Mouse (Mus musculus): ENCODE data around the gene Serp2.

Gene Serp2

GRCm38 (mm10) chr14:76556852-76557208 lies at the start of gene Serp2:
Serp2 (minus strand) TSS chr14:76556889.
- no peak for DNase-seq (ENCODE audit: low spot score)

DNA sequence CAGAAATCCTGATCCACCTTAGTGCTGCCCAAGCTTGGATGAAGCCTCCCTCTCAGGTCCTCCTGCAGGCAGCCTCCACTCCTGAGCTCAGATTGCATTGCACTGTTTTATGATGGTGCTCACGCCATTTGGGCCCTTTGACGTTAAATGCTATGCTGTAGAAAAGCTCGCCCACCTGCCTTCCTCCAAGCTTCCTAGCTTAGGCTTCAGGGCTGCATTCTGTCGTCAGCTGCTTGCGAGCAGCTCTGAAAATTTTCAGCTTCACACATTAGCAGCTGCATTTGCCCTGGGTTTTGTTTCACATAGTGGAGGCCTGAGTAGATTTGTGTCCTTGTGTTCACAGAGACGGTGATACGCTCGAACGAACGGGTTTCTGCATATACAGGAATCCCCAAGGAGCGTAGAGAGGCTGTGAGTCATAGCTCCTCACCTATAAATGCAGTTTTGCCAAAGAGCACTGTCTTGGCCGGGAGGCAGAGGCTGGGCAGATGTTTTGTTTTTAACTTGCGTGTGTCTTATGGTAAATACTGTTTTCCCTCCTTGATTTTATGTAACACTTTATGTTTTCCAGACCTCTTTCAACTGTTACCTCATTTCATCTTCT lies 49.3 kb upstream of the Serp2 start:
- no peak for DNase-seq (ENCODE audit: low spot score)

DNA sequence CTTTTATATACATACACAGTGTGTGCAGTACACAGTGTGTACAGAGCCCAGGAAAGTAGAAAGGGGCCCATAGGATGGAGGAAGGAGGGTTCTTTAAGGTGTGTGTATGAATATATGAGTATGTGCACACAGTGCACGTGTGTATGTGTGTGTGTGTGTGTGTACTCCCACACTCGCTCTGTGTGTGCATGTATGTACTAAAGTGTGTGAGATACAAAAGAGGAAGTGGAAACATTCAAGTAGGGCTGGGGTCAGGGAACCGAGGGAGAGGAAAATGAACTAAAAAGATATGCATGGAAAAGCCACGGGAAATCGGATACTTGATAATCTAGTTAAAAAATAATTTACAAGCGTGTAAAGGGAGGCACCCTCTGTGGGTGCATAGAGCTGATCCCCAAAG lies 47.3 kb upstream of the Serp2 start:
- DNase-seq (ENCODE audit: low spot score), result no peak

GRCm38 (mm10) chr14:76601654-76602053 lies 45.0 kb upstream of the Serp2 start:
- no peak for DNase-seq (ENCODE audit: low spot score)

DNA sequence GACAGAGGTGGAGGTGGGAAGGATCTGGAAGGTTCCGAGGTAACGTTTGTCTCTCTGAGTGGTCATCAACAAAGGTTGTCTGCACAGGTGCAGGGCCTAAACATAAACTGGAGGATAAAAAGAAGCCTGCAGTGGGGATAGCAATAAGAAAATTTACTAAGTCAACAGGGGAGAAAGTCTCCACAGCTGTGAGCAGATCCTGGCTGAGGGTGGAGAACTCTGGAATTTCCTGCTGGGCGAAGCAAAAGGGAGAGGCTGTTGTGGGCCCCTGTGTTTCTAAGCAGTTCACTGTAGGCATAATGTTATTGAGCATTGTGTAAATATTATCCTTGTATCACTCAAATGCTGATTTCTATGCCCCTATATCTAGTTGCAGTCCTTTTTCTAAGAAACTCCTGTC lies 43.7 kb upstream of the Serp2 start:
- DNase-seq (ENCODE audit: low spot score), result no peak

DNA sequence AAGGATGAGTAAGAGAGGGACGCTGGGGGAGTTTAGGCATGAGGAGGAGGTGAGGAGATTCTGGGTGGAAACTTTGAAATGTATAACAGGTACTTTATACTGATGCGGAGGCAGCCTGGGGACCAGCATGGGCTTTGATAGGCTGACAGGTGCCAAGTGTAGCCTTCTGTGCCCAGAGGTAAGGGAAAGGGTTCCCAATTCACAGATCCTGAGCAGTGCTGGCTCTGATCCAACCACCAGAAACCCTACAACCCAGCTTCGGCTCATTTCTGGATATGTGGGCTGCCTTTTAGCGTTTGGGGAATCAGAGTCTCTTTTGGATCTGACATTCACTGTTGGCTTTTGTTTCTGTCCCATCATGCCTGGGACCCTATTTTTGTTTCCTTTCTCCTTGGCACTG lies 43.0 kb upstream of the Serp2 start:
- DNase-seq (ENCODE audit: low spot score), result no peak

- no peak for DNase-seq (ENCODE audit: low spot score)
Measured at GRCm38 (mm10) chr14:76598518-76599216, 42.0 kb upstream of the Serp2 start.

DNA sequence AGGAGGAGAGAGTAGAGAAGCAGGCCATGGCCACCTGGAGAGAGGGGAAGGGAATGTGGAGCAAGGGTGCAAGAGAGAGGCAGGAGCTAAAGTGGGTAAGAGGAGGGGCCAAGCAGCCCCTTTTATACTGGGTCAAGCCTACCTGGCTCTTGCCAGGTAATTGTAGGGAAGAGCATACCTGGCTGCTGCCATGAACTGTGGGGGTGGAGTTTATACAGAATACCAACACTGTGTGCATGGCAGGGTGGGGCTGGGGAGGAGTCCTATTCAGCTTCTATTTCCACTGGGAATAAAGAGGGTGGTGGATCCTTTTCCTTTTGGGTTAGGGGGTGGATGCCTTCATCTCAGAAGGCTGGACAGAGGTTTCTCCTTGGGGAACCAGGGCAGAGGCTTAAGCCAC lies 41.1 kb upstream of the Serp2 start:
- no peak for DNase-seq (ENCODE audit: low spot score)

GRCm38 (mm10) chr14:76595048-76595859 lies 38.6 kb upstream of the Serp2 start:
- DNase-seq (ENCODE audit: low spot score), result no peak

DNA sequence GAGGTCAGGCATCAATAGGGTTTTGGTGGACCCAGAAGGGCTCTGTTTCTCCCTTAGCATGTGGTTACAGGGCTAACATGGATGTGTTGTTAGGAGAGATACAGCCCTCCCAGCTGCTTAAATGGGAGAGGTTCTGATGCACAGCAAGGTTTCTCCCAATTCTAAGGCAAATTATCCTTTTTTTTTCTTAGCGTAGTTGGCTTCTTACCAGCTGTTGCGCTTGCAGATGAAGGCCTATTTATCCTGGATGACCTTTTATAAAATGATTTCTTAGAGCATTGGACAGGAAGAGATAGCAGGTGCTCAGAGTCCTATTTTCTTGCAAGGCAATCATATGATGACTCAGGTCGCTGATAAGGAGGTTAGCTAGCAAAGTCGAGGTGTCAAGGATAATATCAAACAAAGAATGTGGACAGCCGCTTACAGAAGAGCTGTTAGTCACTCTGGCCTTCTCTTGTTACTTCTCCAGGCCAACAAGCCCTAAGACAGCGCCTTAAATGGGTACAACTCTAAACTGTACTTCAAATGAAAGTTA lies 37.7 kb upstream of the Serp2 start:
- no peak for DNase-seq (ENCODE audit: low spot score)

- no peak for DNase-seq (ENCODE audit: low spot score)
Measured at GRCm38 (mm10) chr14:76593630-76594193, 37.0 kb upstream of the Serp2 start.

GRCm38 (mm10) chr14:76592721-76593120 lies 36.0 kb upstream of the Serp2 start:
- no peak for DNase-seq (ENCODE audit: low spot score)

GRCm38 (mm10) chr14:76592090-76592489 lies 35.4 kb upstream of the Serp2 start:
- DNase-seq (ENCODE audit: low spot score), result no peak

- DNase-seq (ENCODE audit: low spot score), result no peak
Measured at GRCm38 (mm10) chr14:76590134-76590533, 33.4 kb upstream of the Serp2 start.

- no peak for DNase-seq (ENCODE audit: low spot score)
Measured at GRCm38 (mm10) chr14:76589671-76590070, 33.0 kb upstream of the Serp2 start.

DNA sequence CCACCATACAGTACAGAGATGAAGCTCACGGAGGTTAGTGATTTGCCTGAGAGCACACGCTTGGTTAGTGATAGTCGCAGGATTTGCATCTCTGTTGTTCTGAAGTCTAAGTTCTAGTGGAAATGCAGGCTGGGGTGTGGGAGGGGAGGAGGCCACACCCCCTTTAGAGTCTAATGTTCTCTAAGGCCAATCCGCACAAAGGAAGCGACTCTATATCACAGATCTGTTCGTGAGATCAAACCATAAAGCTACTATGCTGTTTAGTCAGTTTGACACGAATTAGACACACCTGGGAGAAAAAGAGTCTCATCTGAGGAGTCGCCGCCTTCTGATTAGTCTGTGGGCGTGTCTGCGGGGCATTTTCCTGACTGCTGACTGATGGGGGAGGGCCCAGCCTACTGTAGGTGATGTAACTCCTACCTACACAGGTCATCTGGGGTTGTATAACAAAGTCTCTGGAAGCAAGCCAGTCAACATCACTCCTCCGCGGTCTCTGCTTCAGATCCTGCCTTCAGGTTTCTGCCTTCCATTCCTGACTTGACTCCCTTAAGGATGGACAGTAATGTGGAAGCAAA lies 29.2 kb upstream of the Serp2 start:
- no peak for DNase-seq (ENCODE audit: low spot score)

DNA sequence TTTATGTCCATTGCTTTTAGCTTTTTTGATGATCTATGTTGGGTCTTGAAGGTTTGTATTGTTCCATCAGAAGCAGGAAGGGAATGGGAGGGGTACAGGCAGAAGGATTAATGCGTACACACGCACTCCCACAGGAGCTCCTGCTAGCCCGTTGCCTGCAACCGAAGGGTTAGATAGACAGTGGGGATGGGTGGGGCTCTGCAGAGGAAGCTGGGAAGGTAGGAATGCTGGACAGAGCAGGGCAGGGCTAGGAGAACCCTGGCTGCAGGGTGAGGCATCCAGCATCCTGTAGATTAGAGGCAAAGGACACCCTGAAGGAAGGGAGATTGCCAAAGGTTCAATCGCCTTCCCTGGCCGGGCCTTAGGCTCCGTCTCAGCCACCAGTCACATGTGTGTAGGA lies 27.3 kb upstream of the Serp2 start:
- no peak for DNase-seq (ENCODE audit: low spot score)

GRCm38 (mm10) chr14:76581974-76582922 lies 25.6 kb upstream of the Serp2 start:
- no peak for DNase-seq (ENCODE audit: low spot score)

GRCm38 (mm10) chr14:76579660-76580061 lies 23.0 kb upstream of the Serp2 start:
- DNase-seq (ENCODE audit: low spot score), result no peak

DNA sequence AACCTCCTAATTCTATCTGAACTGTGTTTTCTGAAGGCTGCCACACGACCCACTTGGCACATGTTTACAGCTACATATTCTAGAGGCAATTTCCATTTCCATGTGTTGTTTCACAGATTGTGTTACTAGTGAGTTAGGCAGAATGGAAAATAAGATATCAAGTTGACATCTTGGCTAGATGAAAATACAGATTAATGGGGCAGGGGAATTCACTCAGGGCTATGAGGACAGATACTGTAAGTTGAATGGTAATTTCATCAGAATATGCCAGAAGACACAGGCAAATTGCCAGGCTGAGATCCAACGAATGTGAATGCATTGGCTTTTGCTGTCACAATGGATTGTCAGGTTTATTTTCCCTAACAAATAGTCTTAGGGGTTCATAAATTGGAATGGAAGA lies 21.2 kb upstream of the Serp2 start:
- no peak for DNase-seq (ENCODE audit: low spot score)

- no peak for DNase-seq (ENCODE audit: low spot score)
Measured at GRCm38 (mm10) chr14:76570292-76570691, 13.6 kb upstream of the Serp2 start.

Data from ovary, postnatal 10 days (tissue).